Mouse (Mus musculus) brain, adult 2 months (tissue): ENCODE data around the gene Iapp.
"Not testable (repeated sequence)": the region's sequence is repeated elsewhere in the genome, so short reads cannot be mapped to it uniquely, and the experiment has no call there.

Source experiments
- DNase-seq: peaks from one replicate; pipeline ENCODE4 v3.0.0; 2011; ENCODE audit warnings: low read depth, low spot score

Gene Iapp

GRCm38 (mm10) chr6:142298098-142298497 lies at the start of gene Iapp:
Gene Iapp (plus strand): TSS chr6:142298423.
- no peak for DNase-seq

GRCm38 (mm10) chr6:142250738-142251307 lies 47.4 kb upstream of the Iapp start:
- not testable (repeated sequence) for DNase-seq

GRCm38 (mm10) chr6:142275721-142276442 lies 22.3 kb upstream of the Iapp start:
- DNase-seq: peak; percentile 3

- DNase-seq: peak; percentile 9
Observed at GRCm38 (mm10) chr6:142289413-142290118, 8.7 kb upstream of the Iapp start.

GRCm38 (mm10) chr6:142305076-142305475 lies 6.9 kb downstream of the Iapp start:
- no peak for DNase-seq

- DNase-seq: no peak
Observed at GRCm38 (mm10) chr6:142314285-142314684, 16.1 kb downstream of the Iapp start.

- DNase-seq: no peak
Observed at GRCm38 (mm10) chr6:142317106-142317505, 18.9 kb downstream of the Iapp start.

- DNase-seq: no peak
Observed at GRCm38 (mm10) chr6:142322881-142323280, 24.7 kb downstream of the Iapp start, which contains the start of gene Slco1a5. Gene Slco1a5 (minus strand): TSS chr6:142322981.

GRCm38 (mm10) chr6:142326598-142326997 lies 28.4 kb downstream of the Iapp start:
- no peak for DNase-seq

- DNase-seq: no peak
Observed at GRCm38 (mm10) chr6:142329201-142329600, 31.0 kb downstream of the Iapp start.

GRCm38 (mm10) chr6:142338961-142339360 lies 40.7 kb downstream of the Iapp start:
- no peak for DNase-seq

GRCm38 (mm10) chr6:142339576-142339975 lies 41.4 kb downstream of the Iapp start:
- no peak for DNase-seq

- peak; percentile 59 for DNase-seq
Observed at GRCm38 (mm10) chr6:142343561-142343960, 45.3 kb downstream of the Iapp start.

- peak; percentile 98 for DNase-seq
Observed at GRCm38 (mm10) chr6:142345440-142346038, 47.3 kb downstream of the Iapp start, which contains the start of gene Pyroxd1. Gene Pyroxd1 (plus strand): TSS chr6:142345654.

GRCm38 (mm10) chr6:142346181-142347110 lies 48.2 kb downstream of the Iapp start:
- no peak for DNase-seq

- DNase-seq: no peak
Observed at GRCm38 (mm10) chr6:142347431-142348385, 49.5 kb downstream of the Iapp start.

GRCm38 (mm10) chr6:142352099-142352498 lies 53.9 kb downstream of the Iapp start:
- DNase-seq: not testable (repeated sequence)
